Comparison of ENCODE assay signal across 8 mouse cellular contexts in the genomic region with DNA sequence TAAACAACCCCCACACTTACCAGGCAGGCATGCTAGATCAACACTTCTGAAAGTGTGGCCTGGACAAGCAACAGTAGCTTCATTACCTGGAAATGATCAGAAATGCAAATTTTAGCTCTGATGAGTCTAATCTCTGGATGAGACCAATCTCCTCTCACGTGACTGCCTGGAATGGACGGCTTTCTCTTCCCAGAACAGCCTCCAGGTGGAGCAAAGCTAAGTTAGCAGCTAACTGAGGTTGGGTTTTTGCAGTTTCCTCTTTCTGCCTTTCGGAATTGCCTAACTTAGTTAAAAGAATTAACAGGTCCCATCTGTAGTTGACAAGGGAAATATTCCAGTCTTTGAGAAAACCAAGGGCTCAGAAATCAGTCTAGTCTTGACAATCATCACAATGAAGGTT. TPM values are rescaled to one million over a fixed set of nuclear protein-coding genes. Genes with fewer than 3 reads are reported as not detected.
A peak's percentile ranks its signal among the peaks of the same experiment; 100 is the strongest.
DNase-seq lines count a peak whose midpoint lies in the region; TF ChIP-seq lines count a peak whose summit lies in the region.

No protein-coding gene starts in this region.

- no peak overlapping the region for H3K27ac ChIP-seq in cortical plate, adult 2 months (ENCODE audit: insufficient read depth, low read length)

- DNase-seq in heart, postnatal 10 days: peak; percentile 34 to 59
- no peak for DNase-seq in heart, postnatal 25 days (ENCODE audit: low spot score)
- peak; percentile 17 for DNase-seq in right cerebral cortex, postnatal 14 days
- no peak for DNase-seq in right cerebral cortex, postnatal 25 days
- DNase-seq in thymus, postnatal 14 days: peak; percentile 37
- no peak for DNase-seq in MN1 (ENCODE audit: low spot score)
- no peak for DNase-seq in gastrocnemius, postnatal 25 days

- intact Hi-C loops in heart, postnatal 10 days (cut with DNase I): loop anchor here (5.0 to 10.0 kb wide), 2 partner anchors 77 to 795 kb away; no protein-coding TSS in a partner anchor
- intact Hi-C loops in heart, postnatal 25 days (cut with DNase I): loop anchor here (10.0 kb wide), 1 partner anchor 795 kb away; no protein-coding TSS in a partner anchor

- no peak for TF ChIP-seq POLR2A in cortical plate, adult 2 months (IDR thresholded peaks at IDR 0.05; ENCODE audit: extremely low read depth, insufficient read depth, low read length)

- peak; percentile 41 for TF ChIP-seq CTCF in cortical plate, adult 2 months (IDR thresholded peaks at IDR 0.05; ENCODE audit: extremely low read depth, insufficient read depth, low read length)

- H3K4me3 ChIP-seq in cortical plate, adult 2 months (ENCODE audit: insufficient read depth, low read length): no peak overlapping the region

- H3K4me1 ChIP-seq in cortical plate, adult 2 months (ENCODE audit: control insufficient read depth, insufficient read depth, low read length): no peaks in the 10 kb centered on the region

RNA-seq across cellular contexts. Expression of a gene that starts 8.1 kb away (rescaled TPM):
- total RNA-seq in heart, postnatal 10 days (2021): under 1 TPM; 0.25 to 0.45 TPM
- total RNA-seq in heart, postnatal 25 days (2021): under 1 TPM; 0.16 to 0.22 TPM
- polyA plus RNA-seq in cortical plate, adult 2 months (2012; rRNA removed): 0.28 and 0.31 TPM in 2 replicates
- total RNA-seq in gastrocnemius, postnatal 25 days (2021): under 1 TPM; 0.15 to 0.19 TPM

Comparison
In these comparisons a context has a peak if more than half of its experiments do, and no peak if none do; other contexts are left out.
1. DNase-seq: peak in heart, postnatal 10 days (2 of 2), right cerebral cortex, postnatal 14 days (single experiment) and thymus, postnatal 14 days (single experiment); none in heart, postnatal 25 days (single experiment), right cerebral cortex, postnatal 25 days (single experiment), MN1 (single experiment) and gastrocnemius, postnatal 25 days (single experiment).